In genomic region chr8:34671716-34672115, GRCm38 (mm10) we compare ENCODE assay signal across 8 mouse cellular contexts.
DNase-seq lines count a peak whose midpoint lies in the region; ATAC-seq lines count a peak whose summit lies in the region.

No protein-coding gene starts in this region.

- H3K27me3 ChIP-seq in limb, embryonic 12.5 days = no peaks in the 10 kb centered on the region
- no peaks in the 10 kb centered on the region for H3K27me3 ChIP-seq in splenic B cell, adult 2 months (ENCODE audit: control insufficient read depth, insufficient read depth, low read length, poor library complexity, severe bottlenecking)
- H3K27me3 ChIP-seq in hindbrain, embryonic 13.5 days = 0 out of 2 replicates have a peak, but pooled peaks cover 3% of the 10 kb centered on the region

- no peaks in the 10 kb centered on the region for H3K9me3 ChIP-seq in limb, embryonic 12.5 days
- no peaks in the 10 kb centered on the region for H3K9me3 ChIP-seq in hindbrain, embryonic 13.5 days

- H3K9ac ChIP-seq in limb, embryonic 12.5 days (replicated peaks) = no peak overlapping the region
- H3K9ac ChIP-seq in hindbrain, embryonic 13.5 days = no peak overlapping the region

- no peak overlapping the region for H3K27ac ChIP-seq in limb, embryonic 12.5 days
- H3K27ac ChIP-seq in hindbrain, embryonic 13.5 days = no peak overlapping the region

- DNase-seq in heart, adult 18-20 months = peak; percentile 6 to 7
- no peak for DNase-seq in heart, postnatal 4 days
- DNase-seq in NIH3T3 (ENCODE audit: low read depth) = peak; percentile 13
- peak; percentile 42 for DNase-seq in splenic B cell, adult 2 months (ENCODE audit: low read depth, low spot score)
- DNase-seq in layer of hippocampus, adult 8-10 months (ENCODE audit: low spot score in 2 of 2) = no peak
- DNase-seq in cerebellum, postnatal 25 days = no peak

- peak; percentile 75 for ATAC-seq in limb, embryonic 12.5 days (ENCODE audit: insufficient number of reproducible peaks, insufficient read depth, low FRiP score, low TSS enrichment, low read depth)
- ATAC-seq in hindbrain, embryonic 13.5 days (ENCODE audit: low FRiP score) = no peak

- 0% methylated on average over 3 of the region's 3 CpGs for WGBS in limb, embryonic 12.5 days
- 60% methylated on average over 3 of the region's 3 CpGs for WGBS in hindbrain, embryonic 13.5 days

- peaks cover 21% of the 10 kb centered on the region for H3K4me1 ChIP-seq in limb, embryonic 12.5 days (replicated peaks)
- H3K4me1 ChIP-seq in hindbrain, embryonic 13.5 days (replicated peaks) = no peaks in the 10 kb centered on the region

- no peak overlapping the region for H3K4me2 ChIP-seq in limb, embryonic 12.5 days
- H3K4me2 ChIP-seq in hindbrain, embryonic 13.5 days = no peak overlapping the region

- H3K36me3 ChIP-seq in limb, embryonic 12.5 days = no peaks in the 10 kb centered on the region
- no peaks in the 10 kb centered on the region for H3K36me3 ChIP-seq in splenic B cell, adult 2 months (ENCODE audit: control insufficient read depth, insufficient read depth, low read length, poor library complexity, severe bottlenecking)
- no peaks in the 10 kb centered on the region for H3K36me3 ChIP-seq in hindbrain, embryonic 13.5 days

- no peak overlapping the region for H3K4me3 ChIP-seq in limb, embryonic 12.5 days (replicated peaks)
- H3K4me3 ChIP-seq in hindbrain, embryonic 13.5 days = no peak overlapping the region

Comparison
In these comparisons a context has a peak if more than half of its experiments do, and no peak if none do; other contexts are left out.
1. DNase-seq: peak in heart, adult 18-20 months (2 of 2), NIH3T3 (single experiment) and splenic B cell, adult 2 months (single experiment); none in heart, postnatal 4 days (single experiment), layer of hippocampus, adult 8-10 months (0 of 2) and cerebellum, postnatal 25 days (0 of 2).